Mouse (Mus musculus) MEL (cell line): Measurements from ENCODE around the gene Slc23a2.

Experiments used
- CTCF ChIP-seq, 3 experiments: IDR thresholded peaks in 2 of 3; conservative IDR thresholded peaks in 1 of 3; 2 replicates each; pipeline ENCODE4 v1.5.1; 2011 to 2012; ENCODE audit warnings: low read length in 3 of 3, low read depth in 2 of 3, mild to moderate bottlenecking in 2 of 3, improper control_type of control experiment in 1 of 3, inconsistent platforms in 1 of 3, mixed read lengths in 1 of 3, moderate library complexity in 1 of 3; ENCODE audit not compliant: control insufficient read depth in 1 of 3, insufficient read depth in 1 of 3, poor library complexity in 1 of 3, severe bottlenecking in 1 of 3
- ETS1 ChIP-seq: IDR thresholded peaks from 2 replicates; pipeline ENCODE4 v1.6.1; 2012; ENCODE audit warnings: low read depth, mild to moderate bottlenecking, inconsistent platforms, low read length, improper control_type of control experiment, moderate library complexity
- HCFC1 ChIP-seq: IDR thresholded peaks from 2 replicates; pipeline ENCODE4 v1.6.1; 2012; ENCODE audit warnings: low read depth, mild to moderate bottlenecking, inconsistent platforms, low read length, improper control_type of control experiment, moderate library complexity
- MYC ChIP-seq: IDR thresholded peaks from 2 replicates; pipeline ENCODE4 v1.6.1; 2011; ENCODE audit warnings: low read depth, mild to moderate bottlenecking, low read length, improper control_type of control experiment, moderate library complexity
- POLR2A ChIP-seq, 2 experiments: IDR thresholded peaks; 2 replicates each; pipeline ENCODE4 v1.6.1; 2011 to 2012; ENCODE audit warnings: low read length in 2 of 2, mild to moderate bottlenecking in 2 of 2, control low read depth in 1 of 2, improper control_type of control experiment in 1 of 2, low read depth in 1 of 2, moderate library complexity in 1 of 2; ENCODE audit not compliant: control insufficient read depth in 1 of 2, insufficient read depth in 1 of 2, poor library complexity in 1 of 2
- TBP ChIP-seq: IDR thresholded peaks from 2 replicates; pipeline ENCODE4 v1.8.0; 2011; ENCODE audit warnings: low read depth, low read length, improper control_type of control experiment

GRCm38 (mm10) chr2:132035470-132035835, 109.5 kb downstream of the Slc23a2 start:
- TF ChIP-seq CTCF (IDR thresholded peaks at IDR 0.05 in 2 of 3, conservative IDR thresholded peaks at IDR 0.05 in 1 of 3; ENCODE audit: control insufficient read depth in 1 of 3, insufficient read depth in 1 of 3, low read depth in 2 of 3, low read length in 3 of 3, poor library complexity in 1 of 3, severe bottlenecking in 1 of 3) (no peak), POLR2A (IDR thresholded peaks at IDR 0.05; ENCODE audit: control insufficient read depth in 1 of 2, insufficient read depth in 1 of 2, low read depth in 1 of 2, low read length in 2 of 2, poor library complexity in 1 of 2) (peak in 1 of 2 experiments; percentile 56; a peak in 2 of 4 replicates), MYC (no peak), ETS1 (no peak), HCFC1 (peak; percentile 49; the same call in 1 of the 2 replicates), TBP (peak; percentile 66)
